Mouse (Mus musculus): ENCODE measurements around the gene Brf1.

Brf1 gene

DNA sequence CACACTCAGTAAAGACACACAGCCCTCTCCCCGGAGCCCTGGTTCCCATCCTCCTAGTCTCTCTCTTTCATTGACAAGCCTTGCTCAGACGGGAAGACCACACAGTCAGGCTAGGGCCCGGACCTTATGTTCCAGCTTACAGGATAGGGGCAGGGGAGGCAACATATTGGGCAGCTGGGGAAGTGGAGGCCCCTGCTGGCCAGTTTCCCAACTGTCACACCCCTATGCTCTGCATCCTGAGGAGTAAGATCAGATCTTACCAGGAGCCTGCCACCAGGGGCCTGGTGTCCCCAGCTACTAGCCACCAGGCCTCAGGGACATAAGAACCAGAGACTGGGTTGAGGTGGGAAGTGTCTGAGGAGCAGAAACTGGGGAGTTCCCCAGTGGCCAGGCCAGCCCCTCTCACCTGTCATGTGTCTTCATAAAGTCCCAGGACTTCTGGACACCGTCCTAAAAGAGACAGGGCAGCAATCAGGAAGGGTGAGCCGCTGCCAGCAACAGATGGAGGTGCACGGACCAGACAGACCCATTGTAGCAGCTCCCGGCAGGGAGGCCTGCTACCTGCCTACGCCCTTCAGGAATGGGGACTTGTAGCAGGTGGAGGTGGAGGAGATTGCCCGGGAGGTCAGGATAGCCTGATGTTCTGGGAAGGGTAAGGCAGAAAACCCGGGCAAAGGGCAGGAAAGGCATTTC lies 61.5 kb downstream of the Brf1 start:
- DNase-seq (ENCODE audit: low spot score), result no peak

DNA sequence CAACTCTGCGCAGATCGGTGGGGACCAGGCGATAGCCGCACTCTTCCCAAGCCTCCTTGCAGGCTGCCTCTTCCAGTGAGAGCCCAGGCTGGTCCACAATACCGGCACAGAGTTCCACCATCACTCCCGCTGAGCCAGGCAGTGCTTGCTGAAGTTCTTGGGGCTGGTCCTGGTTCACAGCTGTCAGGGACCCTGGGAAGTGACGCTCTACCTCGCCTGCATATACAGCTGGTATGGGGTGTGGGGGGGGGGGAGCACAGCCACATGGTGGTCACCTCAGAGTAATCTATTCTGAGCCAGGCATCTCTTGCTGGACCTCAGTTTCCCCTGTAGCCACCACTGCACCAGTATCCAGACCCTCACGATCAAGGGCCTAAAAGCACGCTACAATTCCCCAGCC lies 62.1 kb downstream of the Brf1 start:
- no peak for DNase-seq (ENCODE audit: low spot score)

DNA sequence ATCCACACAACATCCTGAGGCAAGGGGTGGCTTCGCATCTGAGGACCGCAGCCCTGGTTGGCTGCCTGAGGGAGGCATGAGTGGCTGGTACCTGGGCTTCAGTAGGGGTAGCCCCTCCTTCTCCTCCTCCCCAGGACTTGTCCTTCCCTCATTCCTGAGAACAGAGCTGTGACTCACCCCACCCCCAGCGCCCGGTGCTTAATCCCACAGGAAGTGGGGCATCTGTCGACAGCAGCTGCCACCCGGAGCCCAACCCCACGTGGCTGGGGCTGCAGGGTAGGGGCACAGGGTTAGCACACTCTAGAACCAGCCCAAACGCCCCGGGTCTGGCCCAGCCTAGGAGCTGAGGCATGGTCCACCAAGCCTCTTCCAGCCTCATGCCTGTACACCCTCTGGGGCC lies 62.6 kb downstream of the Brf1 start:
- no peak for DNase-seq (ENCODE audit: low spot score)

DNA sequence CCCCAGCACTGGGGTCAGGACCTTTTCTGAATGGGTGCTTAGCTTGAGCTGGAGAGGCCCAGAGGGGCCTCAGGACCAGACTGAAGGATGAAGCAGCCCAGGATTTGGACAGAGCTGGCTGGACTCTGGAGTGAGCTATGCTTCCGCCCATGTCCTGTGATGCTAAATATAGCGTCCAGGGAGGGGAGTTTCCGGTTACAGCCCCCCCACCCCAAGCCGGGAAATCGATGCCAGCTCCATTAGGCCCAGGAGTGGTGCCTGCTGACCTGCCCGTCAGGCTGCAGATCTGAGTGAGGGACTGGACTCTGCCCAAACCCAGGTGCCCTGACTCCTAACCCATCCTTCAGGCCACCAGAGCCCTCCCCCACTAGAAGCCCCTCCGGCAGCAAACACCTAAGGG lies 67.9 kb downstream of the Brf1 start:
- no peak for DNase-seq (ENCODE audit: low spot score)

DNA sequence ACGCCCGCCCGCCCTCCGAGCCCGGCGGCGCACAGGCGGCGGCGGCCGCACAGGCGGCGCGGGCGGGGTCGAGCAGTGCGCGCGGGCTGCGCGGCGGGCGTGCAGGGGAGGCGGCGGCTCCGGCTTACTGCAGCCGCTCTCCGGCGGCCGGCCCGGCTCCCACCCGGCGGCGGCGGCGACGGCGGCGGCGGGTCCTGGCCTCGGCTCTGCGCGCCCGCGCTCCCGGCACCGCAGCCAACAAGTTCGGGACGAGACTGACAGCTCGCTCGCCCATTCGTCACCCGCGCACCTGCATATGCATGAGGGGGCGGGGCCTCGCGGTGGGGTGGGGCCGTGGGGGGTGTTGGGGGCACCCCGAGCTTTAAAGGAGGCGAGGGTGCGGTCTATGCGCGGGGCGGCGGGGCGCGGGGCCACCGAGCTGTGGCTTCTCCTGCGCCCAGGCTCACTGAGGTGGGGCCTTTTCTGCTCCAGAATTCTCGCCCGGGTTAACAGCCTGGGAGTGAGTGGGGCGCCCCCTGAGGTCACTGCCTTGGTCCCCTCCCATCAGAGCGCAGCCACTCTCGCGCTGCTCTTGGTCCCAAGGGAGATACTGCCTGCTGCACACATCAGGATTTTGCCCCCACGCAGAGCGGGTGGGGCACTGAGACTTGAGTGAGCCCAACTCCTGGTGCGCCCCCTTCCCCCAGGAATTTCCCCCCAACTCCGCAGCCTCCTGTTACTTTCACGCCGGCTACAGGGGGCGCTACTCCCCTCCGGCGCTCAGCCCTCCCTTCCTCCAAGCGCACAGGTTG lies 70.7 kb downstream of the Brf1 start, which contains the start of gene Jag2:
TSS of gene Jag2 (minus strand) at position 215 of the 791 bp plus-strand sequence.
- peak; percentile 65 for DNase-seq (ENCODE audit: low spot score)

DNA sequence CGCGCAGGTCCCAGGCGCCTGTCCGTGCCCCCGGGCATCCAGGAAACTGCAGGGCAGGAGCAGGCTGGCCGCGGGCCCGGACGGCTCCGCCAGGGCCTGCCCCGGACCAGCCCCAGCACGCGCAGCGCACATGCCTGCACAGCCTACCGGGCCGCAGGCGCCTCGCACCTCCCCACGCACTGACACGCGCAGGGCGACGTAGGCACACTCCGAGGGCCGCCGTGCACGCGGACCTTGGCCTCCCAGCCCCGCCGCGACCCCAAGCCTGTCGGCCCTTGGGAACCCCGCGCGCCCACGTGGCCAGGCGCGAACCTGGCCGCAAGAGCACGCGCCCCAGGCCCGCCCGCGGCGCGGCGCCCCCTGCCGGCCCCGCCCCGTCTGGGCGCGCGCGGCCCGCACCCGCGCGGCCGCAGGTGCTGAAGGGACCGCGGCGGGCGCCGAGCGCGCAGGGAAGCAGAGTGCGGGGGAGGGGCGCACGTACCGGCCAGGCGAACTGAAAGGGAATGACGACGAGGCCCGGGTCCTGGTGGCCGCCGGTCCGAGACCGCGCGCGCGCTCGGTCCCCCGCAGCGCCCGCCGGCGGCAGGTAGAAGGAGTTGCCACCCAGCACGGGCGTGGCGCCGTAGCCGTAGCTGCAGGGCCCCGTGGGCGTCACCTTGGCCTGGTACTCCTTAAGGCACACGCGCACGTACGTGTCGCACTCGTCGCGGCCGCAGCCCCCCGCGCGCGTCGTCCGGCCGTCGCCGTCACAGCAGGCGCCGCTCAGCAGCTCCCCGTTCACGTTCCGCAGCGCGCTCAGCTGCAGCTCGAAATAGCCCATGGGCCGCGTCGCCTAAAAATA lies 71.9 kb downstream of the Brf1 start:
- DNase-seq (ENCODE audit: low spot score), result peak; percentile 56

DNA sequence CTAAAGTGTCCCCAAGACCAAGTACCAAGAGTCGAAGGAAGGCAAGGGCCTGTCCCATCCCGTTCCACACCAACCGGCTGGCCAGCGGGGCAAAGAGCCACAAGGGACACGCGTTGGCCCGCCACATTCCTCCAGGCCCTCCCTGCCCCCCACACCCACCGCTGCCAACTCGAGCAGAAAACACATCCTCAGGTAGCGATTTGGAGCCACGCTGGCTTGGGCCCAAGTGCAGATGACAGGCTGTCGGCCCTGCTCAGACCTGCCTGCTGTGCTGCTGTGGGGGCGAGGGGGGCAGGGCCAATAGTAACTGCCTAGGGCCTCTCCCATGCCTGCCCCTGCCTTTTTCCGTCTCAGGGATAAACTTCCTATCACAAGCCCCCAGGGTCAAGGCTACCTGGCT lies 73.2 kb downstream of the Brf1 start:
- DNase-seq (ENCODE audit: low spot score), result peak; percentile 62

DNA sequence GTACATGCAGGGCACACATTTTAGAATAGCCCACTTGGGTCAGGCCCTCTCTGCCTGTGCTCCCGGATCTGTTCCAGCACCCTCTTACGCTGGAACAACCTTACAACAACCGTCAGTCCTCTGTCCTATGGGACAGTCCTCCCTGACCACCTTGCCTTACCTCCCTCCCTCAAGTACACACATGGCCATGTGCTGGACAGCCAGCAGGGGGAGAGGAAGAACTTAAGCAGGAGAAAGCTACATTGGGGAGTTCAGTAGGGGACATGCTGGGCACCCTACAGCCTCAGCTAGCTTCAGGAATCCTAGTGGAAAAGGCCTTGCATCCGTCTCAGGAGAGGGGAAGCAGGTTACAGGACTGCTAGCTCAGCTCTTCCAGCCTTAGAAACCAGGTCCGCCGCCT lies 74.6 kb downstream of the Brf1 start:
- no peak for DNase-seq (ENCODE audit: low spot score)

DNA sequence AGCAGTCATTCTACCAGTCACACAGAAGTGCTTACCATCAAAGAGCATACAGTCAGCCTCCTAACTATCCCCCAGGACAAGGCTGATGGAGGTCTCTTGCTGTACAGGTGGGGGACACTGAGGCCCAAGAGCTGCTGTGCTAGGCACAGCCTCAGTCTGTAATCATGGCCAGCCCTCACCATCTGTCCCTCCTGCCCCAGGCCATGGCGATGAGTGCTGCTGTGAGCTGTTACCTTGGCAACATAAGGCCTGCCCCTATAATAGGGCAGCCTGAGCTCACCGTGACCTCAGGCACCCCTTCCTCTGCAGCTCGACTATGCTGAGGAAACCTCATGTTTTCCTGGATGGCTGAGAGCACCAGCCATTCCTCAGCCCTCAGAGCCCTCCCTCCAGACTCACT lies 78.0 kb downstream of the Brf1 start:
- no peak for DNase-seq (ENCODE audit: low spot score)

DNA sequence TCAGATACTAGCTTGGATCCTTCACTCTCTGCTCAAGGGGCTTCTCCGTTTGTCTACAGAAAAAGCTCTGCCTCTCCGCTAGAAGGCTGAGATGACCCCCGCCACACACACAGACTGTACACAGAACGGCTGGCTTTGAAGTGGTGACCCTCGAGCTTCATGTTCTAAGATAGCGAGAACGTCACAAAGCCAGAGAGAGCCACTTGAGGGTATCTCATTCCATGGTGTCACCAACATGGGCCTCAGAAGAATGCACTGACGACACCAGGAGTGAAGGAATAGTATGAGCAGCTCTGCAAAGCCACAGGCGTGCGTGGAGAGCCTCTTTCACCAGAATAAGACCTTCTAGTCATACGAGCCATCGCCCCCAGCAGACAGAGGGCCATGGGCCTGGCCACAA lies 79.0 kb downstream of the Brf1 start:
- DNase-seq (ENCODE audit: low spot score), result no peak

DNA sequence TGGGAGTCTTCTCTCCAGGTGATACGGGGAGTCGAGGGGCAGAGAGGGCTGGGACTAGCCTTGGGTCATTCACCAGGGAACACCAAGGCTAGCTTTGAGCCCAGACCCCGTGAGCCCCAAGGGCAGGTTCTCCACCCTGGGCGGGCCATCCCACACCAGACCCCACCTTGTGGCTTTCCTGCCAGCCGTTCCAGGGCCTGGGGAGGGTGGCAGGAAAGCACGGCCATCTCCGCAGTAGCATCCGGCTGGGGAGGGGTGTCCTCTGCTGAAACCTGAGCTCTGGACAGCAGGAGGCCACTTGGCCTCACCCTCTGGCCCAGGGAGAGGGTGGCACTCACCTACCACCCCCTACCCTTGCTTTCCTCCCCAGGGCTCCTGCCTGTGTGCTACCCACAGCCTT lies 82.6 kb downstream of the Brf1 start:
- DNase-seq (ENCODE audit: low spot score), result no peak

DNA sequence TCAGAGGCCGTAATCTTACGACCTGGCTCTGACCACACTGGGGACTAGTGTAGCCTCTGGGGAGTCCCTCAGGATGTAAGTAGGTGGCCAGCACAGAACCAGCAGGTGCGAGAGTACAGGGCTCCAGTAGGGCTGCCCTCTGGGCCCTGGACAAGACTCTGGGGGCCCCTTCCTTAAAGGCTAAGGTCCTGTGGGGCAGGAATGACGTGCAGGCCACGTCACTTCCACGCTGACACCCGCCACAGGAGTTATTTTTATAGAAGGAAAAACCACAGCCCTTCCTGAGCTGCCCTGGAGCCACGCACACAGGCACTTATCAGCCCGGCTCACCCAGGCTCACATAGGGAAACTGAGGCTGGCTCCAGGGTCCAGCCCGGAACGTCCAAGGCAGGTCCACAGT lies 83.0 kb downstream of the Brf1 start:
- no peak for DNase-seq (ENCODE audit: low spot score)

DNA sequence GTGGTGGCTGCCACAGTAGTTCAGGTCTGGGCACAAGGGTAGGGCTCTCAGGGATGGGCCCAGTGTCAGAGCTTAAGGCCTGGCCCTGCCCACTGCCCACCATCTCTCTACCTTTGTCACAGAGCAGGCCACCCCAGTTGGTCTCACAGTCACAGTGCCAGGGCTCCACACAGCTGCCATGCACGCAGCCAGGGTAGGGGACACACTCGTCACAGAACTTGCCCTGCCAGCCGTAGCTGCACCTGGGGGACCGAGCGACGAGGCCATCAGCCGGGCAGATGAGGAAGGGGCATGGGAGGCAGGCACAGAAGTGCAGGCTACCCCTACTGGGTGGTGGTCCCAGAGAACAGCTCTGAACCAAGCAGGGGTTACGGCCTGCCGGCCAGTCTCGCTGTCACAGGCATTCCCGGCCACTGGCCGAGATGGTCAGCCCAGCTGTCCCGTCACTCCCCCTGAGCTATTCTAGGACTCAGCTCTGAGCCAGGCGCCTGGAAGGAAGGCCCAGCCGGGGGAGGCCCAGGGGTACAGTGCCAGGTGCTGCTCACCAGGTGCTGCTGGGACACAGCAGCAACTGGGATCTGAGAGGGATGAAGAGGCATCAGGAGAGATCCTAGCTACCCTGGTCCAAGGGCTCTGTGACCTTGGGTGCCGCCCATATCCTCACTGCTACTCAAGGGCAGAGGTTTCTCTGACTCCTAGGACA lies 83.7 kb downstream of the Brf1 start:
- DNase-seq (ENCODE audit: low spot score), result no peak

DNA sequence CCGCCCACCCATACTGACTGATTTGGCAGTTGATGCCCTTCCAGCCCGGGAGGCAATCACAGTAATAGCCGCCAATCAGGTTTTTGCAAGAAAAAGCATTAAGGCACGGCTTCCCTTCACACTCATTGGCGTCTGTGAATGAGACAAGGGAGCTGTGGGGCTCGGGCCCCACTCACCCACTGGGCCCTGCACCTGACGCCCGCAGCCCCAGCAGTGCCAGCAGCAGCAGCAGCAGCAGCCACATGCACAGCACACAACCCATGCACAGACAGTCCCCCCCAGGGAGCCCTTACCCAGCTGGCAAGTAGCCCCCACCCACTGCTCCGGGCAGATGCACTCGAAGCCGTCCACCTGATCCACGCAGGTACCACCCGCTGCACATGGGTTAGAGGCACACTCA lies 84.9 kb downstream of the Brf1 start:
- no peak for DNase-seq (ENCODE audit: low spot score)

DNA sequence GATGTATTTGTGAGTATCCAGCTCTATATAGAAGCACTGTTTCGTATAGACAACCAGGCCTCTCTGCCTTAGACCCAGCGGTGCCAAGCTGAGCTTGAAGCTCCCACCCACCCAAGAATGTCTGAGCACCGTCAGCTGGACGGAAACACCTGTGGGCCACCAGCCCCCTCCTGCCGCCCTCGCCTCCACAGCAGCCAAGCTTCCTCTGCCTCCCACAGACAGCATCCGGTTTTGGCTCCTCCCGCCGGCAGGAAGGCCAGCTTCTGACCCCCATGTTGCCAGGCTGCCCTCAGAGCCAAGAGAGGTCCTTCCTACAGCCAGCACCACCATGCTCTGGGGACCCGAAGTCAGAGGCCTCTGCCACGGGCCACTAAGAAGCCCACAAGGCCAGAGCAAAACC lies 86.0 kb downstream of the Brf1 start:
- no peak for DNase-seq (ENCODE audit: low spot score)

DNA sequence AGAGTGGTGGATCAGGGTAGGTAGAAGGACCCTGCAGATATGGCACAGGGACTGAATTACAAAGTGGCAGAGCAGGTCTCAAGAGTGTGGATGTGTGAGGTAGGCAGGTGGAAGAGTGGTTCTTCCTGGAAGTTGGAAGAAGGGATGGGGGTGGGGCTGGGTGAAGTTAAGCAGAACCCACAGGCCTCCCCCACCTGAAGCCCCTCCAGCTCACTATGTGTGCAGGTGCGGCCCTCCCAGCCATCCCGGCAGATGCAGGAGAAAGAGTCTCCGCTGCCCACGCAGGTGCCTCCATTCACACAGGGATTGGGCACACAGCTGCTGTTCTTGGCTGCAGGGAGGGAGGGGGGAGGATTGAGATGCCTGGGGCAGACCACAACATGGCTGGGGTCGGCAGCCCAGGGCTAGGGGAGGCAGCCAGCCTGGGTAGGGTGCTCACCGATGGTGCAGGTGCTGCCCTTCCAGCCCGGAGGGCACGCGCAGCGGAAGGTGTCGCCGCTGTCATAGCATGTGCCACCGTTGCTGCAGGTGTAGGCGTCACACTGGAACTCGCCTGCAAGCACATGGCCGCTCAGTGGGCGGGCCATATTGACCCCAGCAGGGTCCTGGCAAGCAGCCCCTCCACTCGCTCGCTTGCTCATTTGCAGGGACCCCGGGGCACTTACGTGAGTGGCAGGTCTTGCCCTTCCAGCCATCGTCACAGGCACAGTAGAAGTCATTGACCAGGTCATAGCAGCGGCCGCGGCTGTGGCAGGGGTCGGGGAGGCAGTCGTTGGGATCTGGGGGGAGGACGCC lies 87.4 kb downstream of the Brf1 start:
- DNase-seq (ENCODE audit: low spot score), result no peak

DNA sequence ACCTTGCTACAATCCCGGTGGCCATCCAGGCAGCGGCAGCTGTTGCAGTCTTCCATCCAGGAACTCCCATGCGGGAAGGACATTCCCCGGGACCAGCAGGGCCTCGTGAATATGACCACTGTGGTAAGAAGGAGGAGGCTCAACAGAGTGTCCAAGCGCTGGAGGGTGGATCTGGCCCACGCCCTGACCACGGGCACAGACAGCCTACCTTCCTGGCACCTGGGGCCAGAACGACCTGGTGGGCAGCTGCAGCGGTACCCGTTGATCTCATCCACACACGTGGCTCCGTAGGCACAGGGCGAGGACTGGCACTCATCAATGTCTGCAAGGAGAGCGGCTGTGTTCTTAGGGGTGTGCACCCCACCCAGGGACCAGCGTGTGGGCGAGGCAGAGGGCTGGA lies 88.8 kb downstream of the Brf1 start:
- no peak for DNase-seq (ENCODE audit: low spot score)
